Mouse (Mus musculus) heart, embryonic 15.5 days (tissue): Measurements from ENCODE around the gene Ankrd2. TPM values are rescaled to one million over a fixed set of nuclear protein-coding genes. Genes with fewer than 3 reads are reported as not detected.
A peak's percentile ranks its signal among the peaks of the same experiment; 100 is the strongest.

Experiments used
- ATAC-seq: fragments of 200-750 bp; cut with Nextera tagmentation; replicated peaks from 2 replicates; pipeline ENCODE4 v1.8.0; 2017; ENCODE audit warnings: low read depth, moderate TSS enrichment; ENCODE audit not compliant: insufficient number of reproducible peaks, insufficient read depth, low FRiP score
- H3K27ac ChIP-seq: fragments of 300-500 bp; sonication (generic); 2 replicates; pipeline ENCODE4 v1.5.1; 2015; ENCODE audit warnings: mild to moderate bottlenecking, inconsistent platforms
- H3K27me3 ChIP-seq: fragments of 300-500 bp; sonication (generic); 2 replicates; pipeline ENCODE4 v1.6.1; 2015; ENCODE audit warnings: inconsistent platforms
- H3K36me3 ChIP-seq: fragments of 300-500 bp; sonication (generic); 2 replicates; pipeline ENCODE4 v1.6.1; 2015; ENCODE audit warnings: mild to moderate bottlenecking, inconsistent platforms
- H3K4me1 ChIP-seq: fragments of 300-500 bp; sonication (generic); replicated peaks from 2 replicates; pipeline ENCODE4 v1.6.1; 2015; ENCODE audit warnings: inconsistent platforms
- H3K4me2 ChIP-seq: fragments of 300-500 bp; sonication (generic); 2 replicates; pipeline ENCODE4 v1.6.1; 2015; ENCODE audit warnings: inconsistent platforms, mild to moderate bottlenecking, moderate library complexity
- H3K4me3 ChIP-seq: fragments of 300-500 bp; sonication (generic); 2 replicates; pipeline ENCODE4 v1.5.1; 2015; ENCODE audit warnings: mild to moderate bottlenecking, inconsistent platforms
- H3K9ac ChIP-seq: fragments of 300-500 bp; sonication (generic); 2 replicates; pipeline ENCODE4 v1.6.1; 2015; ENCODE audit warnings: mild to moderate bottlenecking, inconsistent platforms
- H3K9me3 ChIP-seq: fragments of 300-500 bp; sonication (generic); replicated peaks from 2 replicates; pipeline ENCODE4 v1.6.1; 2016; ENCODE audit warnings: inconsistent platforms
- WGBS: fragments of 180-500 bp; shearing (Covaris S2); methylation state at CpG from one replicate; pipeline ENCODE4 v1.1.7; 2015; ENCODE audit warnings: mixed read lengths; 5-methylcytosine and 5-hydroxymethylcytosine counted together
- polyA plus RNA-seq: library from polyadenylated mRNA; unstranded; fragments of >200 nt; fragmentation: Nextera tagmentation; extraction: Ambion mirVana; gene quantifications from 2 replicates; pipeline ENCODE4 v1.2.1, GENCODE M21; 2015

Ankrd2 gene
- polyA plus RNA-seq, 1 experiment from 2014 or later: not detected

DNA sequence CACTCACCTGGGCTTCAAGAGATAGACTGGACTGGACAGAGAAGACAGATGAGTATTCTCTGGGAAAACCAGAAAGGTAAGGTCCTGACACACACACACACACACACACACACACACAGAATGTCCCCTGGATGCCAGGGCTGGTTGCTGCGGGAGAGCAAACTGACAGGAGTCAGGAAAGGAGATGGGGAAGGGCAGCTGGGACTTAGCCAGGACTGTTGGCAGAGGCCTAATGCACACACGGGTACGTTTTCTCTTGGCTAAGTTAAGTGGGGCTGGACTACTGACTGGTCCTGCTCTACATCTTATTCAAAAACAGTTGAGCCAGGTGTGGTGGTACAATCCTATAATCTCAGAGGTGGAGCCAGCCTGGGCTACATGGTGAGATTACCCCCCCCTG is 557 bp downstream of the Ankrd2 start:
- 67% methylated on average over 3 of the region's 3 CpGs for WGBS
- H3K27me3 ChIP-seq: peaks cover 7% of the 10 kb centered on the region; the same call in 1 of the 2 replicates

DNA sequence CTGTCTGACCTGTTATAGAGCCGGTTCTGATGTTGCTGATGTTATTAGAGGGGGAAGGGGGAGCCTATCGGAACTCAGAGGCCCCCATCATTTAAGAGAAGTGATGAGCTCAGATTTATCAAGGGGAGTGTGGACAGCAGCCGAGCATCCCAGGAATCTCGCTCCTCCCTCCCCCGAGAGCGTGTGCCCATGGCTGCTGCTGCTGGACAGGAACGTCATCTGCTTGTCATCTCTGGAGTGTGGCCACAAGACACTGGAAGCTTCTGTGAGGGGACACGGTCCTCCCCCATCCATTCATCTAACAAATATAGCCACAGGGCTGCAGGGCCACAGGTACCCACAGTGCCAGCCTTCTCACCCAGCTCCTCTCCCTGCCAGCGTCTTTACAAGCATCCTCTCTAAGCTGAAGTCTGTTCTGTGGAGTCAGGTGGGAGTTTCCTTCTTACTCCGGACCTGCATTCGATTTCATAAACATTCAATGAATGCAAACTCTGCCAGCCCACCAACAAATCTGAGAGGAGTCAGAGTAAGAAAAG is 1.4 kb downstream of the Ankrd2 start:
- Histone ChIP-seq H3K9ac (no peak overlapping the region), H3K4me2 (no peak overlapping the region), H3K27ac (no peak overlapping the region), H3K9me3 (no peaks in the 10 kb centered on the region), H3K27me3 (peaks cover 8% of the 10 kb centered on the region; the same call in 1 of the 2 replicates), H3K4me3 (no peak overlapping the region), H3K4me1 (peaks cover 18% of the 10 kb centered on the region), H3K36me3 (0 out of 2 replicates have a peak, but pooled peaks cover 3% of the 10 kb centered on the region)
- 43% methylated on average over 11 of the region's 11 CpGs for WGBS
- ATAC-seq: no peak

More for the DNA sequence above, 557 bp downstream of the Ankrd2 start:
- peaks cover 18% of the 10 kb centered on the region for H3K4me1 ChIP-seq
- H3K27ac ChIP-seq: no peak overlapping the region
- H3K9me3 ChIP-seq: no peaks in the 10 kb centered on the region
- H3K36me3 ChIP-seq: 0 out of 2 replicates have a peak, but pooled peaks cover 3% of the 10 kb centered on the region
- no peak for ATAC-seq
- no peak overlapping the region for H3K4me3 ChIP-seq
- H3K9ac ChIP-seq: no peak overlapping the region
- H3K4me2 ChIP-seq: no peak overlapping the region

DNA sequence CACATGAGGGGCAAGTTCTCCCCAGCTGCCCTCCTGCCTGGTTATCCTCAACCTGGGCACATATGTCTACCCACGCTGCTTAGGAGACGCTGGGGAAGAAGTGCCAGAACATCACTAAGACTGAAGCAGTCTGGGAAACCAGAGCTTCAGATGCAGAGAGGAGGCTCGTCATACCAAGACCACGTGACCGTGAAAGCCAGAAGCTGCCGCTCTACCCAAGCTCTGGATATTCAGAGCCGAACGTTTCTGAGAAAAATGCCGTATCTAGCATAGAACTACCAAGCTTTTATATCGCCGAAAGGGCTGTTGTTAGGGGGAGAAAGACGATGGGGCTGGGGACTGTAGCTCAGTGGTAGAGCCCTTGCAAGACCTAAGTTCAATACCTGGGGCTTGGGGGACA is 2.5 kb downstream of the Ankrd2 start:
- 88% methylated on average over 12 of the region's 12 CpGs for WGBS
- no peak for ATAC-seq
- H3K27ac ChIP-seq: no peak overlapping the region
- no peaks in the 10 kb centered on the region for H3K9me3 ChIP-seq
- peaks cover 10% of the 10 kb centered on the region; the same call in 1 of the 2 replicates for H3K27me3 ChIP-seq
- H3K4me1 ChIP-seq: peaks cover 18% of the 10 kb centered on the region
- H3K4me2 ChIP-seq: no peak overlapping the region
- H3K9ac ChIP-seq: no peak overlapping the region
- H3K4me3 ChIP-seq: no peak overlapping the region
- 0 out of 2 replicates have a peak, but pooled peaks cover 3% of the 10 kb centered on the region for H3K36me3 ChIP-seq

DNA sequence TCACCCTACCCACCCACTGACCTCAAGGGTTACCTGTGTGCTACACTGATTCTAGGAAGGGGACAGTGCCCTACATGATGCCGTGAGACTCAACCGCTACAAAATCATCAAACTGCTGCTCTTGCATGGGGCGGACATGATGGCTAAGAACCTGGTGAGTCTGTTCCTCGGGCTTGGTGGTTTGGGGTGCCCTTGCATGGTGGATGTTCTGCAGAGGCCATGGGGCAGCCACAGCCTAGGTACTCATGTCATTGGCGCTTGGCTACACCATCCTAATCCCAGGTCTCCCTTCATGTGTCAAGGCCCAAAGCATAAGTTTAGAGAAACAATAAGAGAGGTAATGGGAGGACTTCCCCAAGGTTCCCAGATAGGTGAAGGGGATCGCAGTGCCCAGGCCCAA is 8.2 kb downstream of the Ankrd2 start:
- H3K4me2 ChIP-seq: no peak overlapping the region
- no peak for ATAC-seq
- 89% methylated on average over 6 of the region's 6 CpGs for WGBS
- H3K9ac ChIP-seq: no peak overlapping the region
- no peaks in the 10 kb centered on the region for H3K36me3 ChIP-seq
- no peak overlapping the region for H3K27ac ChIP-seq
- H3K27me3 ChIP-seq: peaks cover 10% of the 10 kb centered on the region; the same call in 1 of the 2 replicates
- peaks cover 4% of the 10 kb centered on the region for H3K4me1 ChIP-seq
- H3K9me3 ChIP-seq: no peaks in the 10 kb centered on the region
- no peak overlapping the region for H3K4me3 ChIP-seq

DNA sequence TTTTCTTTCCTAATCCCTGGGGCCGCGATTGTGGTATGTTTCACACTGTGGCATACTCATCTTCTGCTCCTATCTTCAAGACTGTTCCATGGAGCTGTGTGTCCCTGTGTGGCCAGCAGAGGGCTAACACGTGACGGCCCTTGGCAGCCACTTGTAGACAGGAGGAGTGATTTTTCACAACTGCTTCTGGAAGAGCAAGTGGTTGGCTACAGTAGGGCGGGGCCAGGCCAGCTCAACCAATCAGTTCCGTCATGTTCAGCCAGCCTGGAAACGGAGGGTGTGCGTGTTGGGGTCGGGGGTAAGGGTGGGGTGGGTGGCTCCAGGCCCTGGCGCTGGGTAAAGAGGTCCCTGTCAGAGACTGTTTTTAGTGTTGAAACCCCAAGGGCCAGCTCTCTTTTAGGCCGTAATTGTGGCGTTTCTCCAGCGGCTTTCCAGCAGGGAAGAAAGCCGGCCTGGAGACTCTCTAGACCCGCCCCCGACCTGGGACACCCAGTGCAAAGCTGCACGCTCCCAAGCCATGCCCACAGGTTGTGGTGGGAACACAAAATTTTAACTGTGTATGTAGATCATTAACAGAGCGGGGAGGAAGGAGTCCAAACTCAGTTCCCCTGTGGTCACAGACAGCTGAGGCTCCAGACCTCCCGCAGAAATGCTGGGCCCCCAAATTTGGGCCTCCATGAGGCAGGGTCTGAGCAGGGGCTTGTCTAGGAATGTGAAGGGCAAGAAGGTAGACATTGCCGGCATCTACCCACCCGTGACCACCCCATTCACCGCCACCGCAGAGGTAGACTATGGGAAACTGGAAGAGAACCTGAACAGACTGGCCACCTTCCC is 9.7 kb downstream of the Ankrd2 start, which contains the start of gene Hoga1:
Hoga1 (plus strand) TSS at position 342 of the 834 bp plus-strand sequence.
- peak within 1 kb of the TSS; percentile 16 for H3K9ac ChIP-seq
- H3K4me3 ChIP-seq: peak within 1 kb of the TSS; percentile 47
- no peak within 1 kb of the TSS for H3K27ac ChIP-seq
- H3K4me1 ChIP-seq: peaks cover 4% of the 10 kb centered on the region
- WGBS: 20% methylated on average over 23 of the region's 23 CpGs
- ATAC-seq: peak; percentile 91
- H3K9me3 ChIP-seq: no peaks in the 10 kb centered on the region
- peak within 1 kb of the TSS; percentile 66 for H3K4me2 ChIP-seq
- no peaks in the 10 kb centered on the region for H3K36me3 ChIP-seq
- H3K27me3 ChIP-seq: peaks cover 3% of the 10 kb centered on the region; the same call in 1 of the 2 replicates

DNA sequence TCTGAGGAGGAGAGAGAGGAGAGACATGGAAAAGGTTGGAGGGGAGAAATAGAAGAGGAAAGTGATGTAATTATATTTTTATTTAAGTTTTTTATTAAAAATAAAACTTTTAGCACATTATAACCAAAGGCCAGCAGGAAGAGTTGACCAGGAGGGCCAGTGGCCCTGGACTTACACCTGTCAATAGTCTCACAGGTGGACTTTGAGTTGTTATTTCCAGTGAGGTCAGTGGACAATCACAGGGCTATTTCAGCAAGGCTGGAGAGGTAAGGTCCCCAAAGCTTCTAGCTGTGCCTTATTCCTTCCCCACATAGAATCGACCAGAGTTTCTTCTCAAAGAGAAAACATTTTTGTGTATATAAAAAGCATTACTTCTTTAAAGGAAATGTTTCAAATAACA is 14.5 kb downstream of the Ankrd2 start:
- H3K4me2 ChIP-seq: no peak overlapping the region
- H3K4me1 ChIP-seq: peaks cover 8% of the 10 kb centered on the region
- no peaks in the 10 kb centered on the region for H3K27me3 ChIP-seq
- no peaks in the 10 kb centered on the region for H3K36me3 ChIP-seq
- no peak for ATAC-seq
- WGBS: 70% methylated on average over 1 of the region's 1 CpGs
- no peaks in the 10 kb centered on the region for H3K9me3 ChIP-seq
- no peak overlapping the region for H3K4me3 ChIP-seq
- H3K9ac ChIP-seq: no peak overlapping the region
- H3K27ac ChIP-seq: no peak overlapping the region

DNA sequence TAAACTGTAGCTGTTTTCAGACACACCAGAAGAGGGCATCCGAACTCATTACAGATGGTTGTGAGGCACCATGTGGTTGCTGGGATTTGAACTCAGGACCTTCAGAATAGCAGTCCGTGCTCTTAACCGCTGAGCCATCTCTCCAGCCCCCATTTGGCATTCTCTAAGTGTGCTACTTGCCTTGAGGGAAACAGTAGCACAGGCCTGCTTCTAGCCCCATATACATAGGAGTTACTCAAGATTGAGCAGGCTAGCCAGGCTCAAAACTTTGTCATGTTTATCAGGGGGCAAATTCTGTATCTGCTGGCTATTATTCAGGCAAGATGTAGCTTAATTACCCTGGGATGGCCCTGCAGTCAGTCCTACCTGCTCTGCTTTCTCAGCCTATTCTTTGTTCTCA is 15.6 kb downstream of the Ankrd2 start:
- H3K9ac ChIP-seq: no peak overlapping the region
- WGBS: 86% methylated on average over 3 of the region's 3 CpGs
- H3K9me3 ChIP-seq: no peaks in the 10 kb centered on the region
- H3K4me1 ChIP-seq: 0 out of 2 replicates have a peak, but pooled peaks cover 4% of the 10 kb centered on the region
- no peaks in the 10 kb centered on the region for H3K27me3 ChIP-seq
- no peak for ATAC-seq
- no peak overlapping the region for H3K4me3 ChIP-seq
- no peak overlapping the region for H3K27ac ChIP-seq
- H3K4me2 ChIP-seq: no peak overlapping the region
- no peaks in the 10 kb centered on the region for H3K36me3 ChIP-seq

DNA sequence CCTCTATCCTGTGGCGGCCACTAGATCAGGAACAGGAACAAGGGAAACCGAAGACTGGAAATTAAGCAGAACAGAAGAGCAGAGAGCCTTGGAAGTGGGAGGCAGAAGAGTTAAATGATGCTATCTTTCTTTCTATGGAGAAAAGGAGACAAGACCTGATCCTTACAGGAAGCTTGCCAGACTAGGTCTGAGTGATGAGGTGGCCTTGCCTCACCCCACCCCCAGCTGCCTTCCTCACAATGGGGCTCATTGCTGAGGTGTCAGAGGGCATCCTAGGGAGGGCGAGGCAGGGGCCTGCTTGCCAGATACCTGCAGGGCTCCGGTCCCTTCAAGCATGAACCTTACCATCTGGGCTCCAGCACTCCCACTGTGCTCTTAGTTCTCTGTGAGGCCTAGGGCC is 16.1 kb downstream of the Ankrd2 start, which contains the start of gene 4933411K16Rik:
4933411K16Rik (plus strand) TSS at position 301 of the 400 bp plus-strand sequence.
- Histone ChIP-seq H3K9ac (no peak within 1 kb of the TSS), H3K27me3 (no peaks in the 10 kb centered on the region), H3K27ac (no peak within 1 kb of the TSS), H3K4me2 (no peak within 1 kb of the TSS), H3K9me3 (no peaks in the 10 kb centered on the region), H3K4me1 (0 out of 2 replicates have a peak, but pooled peaks cover 4% of the 10 kb centered on the region), H3K36me3 (no peaks in the 10 kb centered on the region), H3K4me3 (no peak within 1 kb of the TSS)
- ATAC-seq: no peak
- WGBS: 65% methylated on average over 4 of the region's 4 CpGs

DNA sequence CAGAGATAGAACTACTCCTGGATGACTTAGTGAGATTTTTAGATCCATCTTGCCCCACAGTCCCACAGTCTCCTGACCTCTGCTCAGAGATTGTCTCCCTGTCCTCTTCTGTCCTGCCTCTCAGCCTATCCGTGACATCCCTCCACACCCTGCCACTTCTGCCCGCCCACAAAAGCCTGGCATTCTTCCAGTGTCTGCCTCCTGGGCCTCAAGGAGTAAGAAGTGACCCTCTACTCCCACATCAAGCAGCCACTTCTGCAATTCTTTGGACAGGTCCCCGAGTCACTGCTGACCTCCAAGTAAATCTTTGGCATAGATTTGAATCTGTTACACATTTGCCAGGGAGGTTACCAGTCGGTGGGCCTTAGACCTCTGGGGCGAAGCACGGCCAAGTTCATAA is 18.5 kb downstream of the Ankrd2 start:
- Histone ChIP-seq H3K4me2 (no peak overlapping the region), H3K27ac (no peak overlapping the region), H3K4me1 (0 out of 2 replicates have a peak, but pooled peaks cover 4% of the 10 kb centered on the region), H3K9ac (no peak overlapping the region), H3K27me3 (no peaks in the 10 kb centered on the region), H3K36me3 (no peaks in the 10 kb centered on the region), H3K4me3 (no peak overlapping the region), H3K9me3 (no peaks in the 10 kb centered on the region)
- 56% methylated on average over 6 of the region's 6 CpGs for WGBS
- ATAC-seq: no peak

DNA sequence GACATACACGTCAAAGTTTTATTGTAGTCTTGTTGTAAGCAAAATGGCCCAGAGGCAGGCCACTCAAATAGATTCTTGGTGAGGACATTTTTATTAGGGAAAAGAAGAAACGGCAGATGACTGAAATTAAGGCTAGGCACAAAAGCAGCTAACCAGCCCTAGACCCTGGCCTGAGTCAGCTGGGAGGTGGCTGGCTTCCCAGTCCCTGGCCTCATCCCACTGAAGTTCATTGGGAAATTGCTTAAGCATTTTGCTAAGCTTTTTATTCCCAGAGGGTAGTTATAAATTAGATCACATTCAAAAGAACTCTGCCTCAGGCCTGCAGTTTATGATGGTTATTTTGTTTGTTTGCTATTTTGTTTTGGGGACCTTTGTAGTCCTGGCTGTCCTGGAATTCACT is 20.1 kb downstream of the Ankrd2 start:
- H3K9me3 ChIP-seq: no peaks in the 10 kb centered on the region
- H3K4me2 ChIP-seq: no peak overlapping the region
- H3K4me1 ChIP-seq: 0 out of 2 replicates have a peak, but pooled peaks cover 4% of the 10 kb centered on the region
- H3K27me3 ChIP-seq: no peaks in the 10 kb centered on the region
- H3K9ac ChIP-seq: no peak overlapping the region
- no peak for ATAC-seq
- H3K36me3 ChIP-seq: no peaks in the 10 kb centered on the region
- no peak overlapping the region for H3K4me3 ChIP-seq
- H3K27ac ChIP-seq: no peak overlapping the region
- 84% methylated on average over 2 of the region's 2 CpGs for WGBS

DNA sequence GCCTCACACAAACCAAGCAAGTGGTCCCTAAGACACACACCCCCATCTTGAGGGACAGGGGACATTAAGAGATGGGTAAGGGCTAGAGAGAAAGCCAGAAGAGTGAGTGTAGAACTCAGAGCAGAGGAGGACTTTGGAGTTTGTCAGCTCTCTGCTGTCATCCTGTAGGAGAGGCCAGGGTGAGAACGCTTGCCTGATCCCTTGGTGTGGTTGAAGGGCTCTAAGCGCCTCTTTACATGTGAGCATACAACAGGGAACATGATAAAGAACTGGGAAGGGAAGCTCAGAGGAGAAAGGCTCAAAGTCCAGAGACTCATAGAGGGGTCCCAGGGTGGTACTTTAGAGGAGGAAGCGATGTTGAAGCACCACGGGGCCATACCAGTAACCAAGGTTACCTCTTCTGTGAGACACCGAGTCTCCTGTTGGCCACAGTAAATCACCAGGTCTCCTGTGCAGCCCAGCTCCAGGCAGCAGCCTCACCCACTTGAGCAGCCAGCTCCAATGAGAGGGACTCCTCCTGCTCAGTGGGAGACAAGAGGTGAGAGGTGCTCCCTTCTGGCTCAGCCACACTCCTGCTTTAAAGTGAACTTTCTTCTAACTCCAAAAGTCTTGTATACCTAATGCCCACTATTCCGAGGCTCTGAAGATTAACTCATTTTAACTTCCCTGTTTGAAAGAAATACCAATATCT is 21.1 kb downstream of the Ankrd2 start:
- no peak overlapping the region for H3K4me3 ChIP-seq
- no peak overlapping the region for H3K9ac ChIP-seq
- WGBS: 74% methylated on average over 6 of the region's 6 CpGs
- no peak for ATAC-seq
- no peaks in the 10 kb centered on the region for H3K9me3 ChIP-seq
- no peak overlapping the region for H3K4me2 ChIP-seq
- H3K4me1 ChIP-seq: 0 out of 2 replicates have a peak, but pooled peaks cover 4% of the 10 kb centered on the region
- H3K36me3 ChIP-seq: no peaks in the 10 kb centered on the region
- no peaks in the 10 kb centered on the region for H3K27me3 ChIP-seq
- no peak overlapping the region for H3K27ac ChIP-seq
